Mouse (Mus musculus) adrenal gland, postnatal 0 days (tissue): ENCODE measurements around the gene Habp2. TPM values are rescaled to one million over a fixed set of nuclear protein-coding genes. Genes with fewer than 3 reads are reported as not detected.

Experiments used
- polyA plus RNA-seq: library from polyadenylated mRNA; unstranded; fragments of >200 nt; fragmentation: Nextera tagmentation; extraction: Ambion mirVana; gene quantifications from 2 replicates; pipeline ENCODE4 v1.2.1, GENCODE M21; 2015

The Habp2 gene
- polyA plus RNA-seq = 0.96 and 2.5 TPM in 2 replicates

GRCm38 (mm10) chr19:56286866-56287265 is at the start of gene Habp2:
TSS of gene Habp2 (plus strand) at chr19:56287137.

Other genes starting within 250 kb of the Habp2 start
- gene Nrap, start 102.9 kb downstream of the Habp2 start, polyA plus RNA-seq = 0.36 and 0.79 TPM in 2 replicates
- gene Casp7, start 110.0 kb downstream of the Habp2 start, polyA plus RNA-seq = 14.0 and 18.4 TPM in 2 replicates
- 0.14 TPM in 1 of 2 replicates, not detected in the other for gene Plekhs1, start 174.5 kb downstream of the Habp2 start, polyA plus RNA-seq